Mouse (Mus musculus): ENCODE measurements around the gene Apba3. TPM values are rescaled to one million over a fixed set of nuclear protein-coding genes. Genes with fewer than 3 reads are reported as not detected.

Gene Apba3
- total and polyA plus RNA-seq, 3 experiments, result 68.9 to 73.2 TPM; not detected in 1

- peaks cover 45% of the 10 kb centered on the region for H3K79me2 ChIP-seq (ENCODE audit: control insufficient read depth, insufficient read depth, low read length, poor library complexity)
- no peak overlapping the region for H3K9ac ChIP-seq (ENCODE audit: control insufficient read depth, low read depth, low read length, poor library complexity, severe bottlenecking)
- H3K36me3 ChIP-seq (ENCODE audit: control insufficient read depth in 1 of 2, insufficient read depth in 2 of 2, low read length in 2 of 2), result no peaks in the 10 kb centered on the region
- peaks cover 0 to 3% of the 10 kb centered on the region in 2 experiments; a peak in 1 of 4 replicates for H3K4me1 ChIP-seq (ENCODE audit: control insufficient read depth in 1 of 2, insufficient read depth in 2 of 2, low read length in 2 of 2)
- no peaks in the 10 kb centered on the region for H3K27me3 ChIP-seq (ENCODE audit: control insufficient read depth in 1 of 2, insufficient read depth in 2 of 2, low read length in 2 of 2)
- no peak for DNase-seq (ENCODE audit: low read depth, low spot score)
- H3K27ac ChIP-seq (ENCODE audit: control insufficient read depth, low read depth, low read length), result no peak overlapping the region
- H3K4me3 ChIP-seq (ENCODE audit: control insufficient read depth in 1 of 2, insufficient read depth in 1 of 2, low read depth in 2 of 2, low read length in 2 of 2), result no peak overlapping the region
- no peak for TF ChIP-seq NELFE (IDR thresholded peaks at IDR 0.05; ENCODE audit: low read depth, low read length)
- TF ChIP-seq TBP (IDR thresholded peaks at IDR 0.05; ENCODE audit: low read depth, low read length), result no peak
- no peak for TF ChIP-seq POLR2AphosphoS2 (IDR thresholded peaks at IDR 0.05; ENCODE audit: low read length)
- no peak for TF ChIP-seq ZKSCAN1 (IDR thresholded peaks at IDR 0.05; ENCODE audit: low read depth, low read length)
- TF ChIP-seq MAZ (IDR thresholded peaks at IDR 0.05; ENCODE audit: low read depth, low read length), result no peak
- no peak for TF ChIP-seq TAL1 (IDR thresholded peaks at IDR 0.05; ENCODE audit: low read length)
- no peaks in the 10 kb centered on the region for H3K9me3 ChIP-seq (replicated peaks; ENCODE audit: insufficient read depth, low read length)
Measured at GRCm38 (mm10) chr10:81301321-81301720, 34.6 kb downstream of the Apba3 start.

- TF ChIP-seq KAT2A (conservative IDR thresholded peaks at IDR 0.05; ENCODE audit: low read depth, low read length) (no peak), NRF1 (IDR thresholded peaks at IDR 0.05; ENCODE audit: insufficient read depth, low read depth, low read length, poor library complexity, severe bottlenecking) (no peak), SIN3A (IDR thresholded peaks at IDR 0.05; ENCODE audit: low read length) (no peak), USF2 (IDR thresholded peaks at IDR 0.05; ENCODE audit: borderline replicate concordance in 1 of 2, insufficient read depth in 1 of 2, low read depth in 1 of 2, low read length in 2 of 2) (no peak), GATA1 (IDR thresholded peaks at IDR 0.05; ENCODE audit: low read depth, low read length) (no peak), ZMIZ1 (IDR thresholded peaks at IDR 0.05; ENCODE audit: low read depth, low read length) (no peak), MXI1 (IDR thresholded peaks at IDR 0.05; ENCODE audit: low read depth, low read length) (no peak), POLR2AphosphoS5 (IDR thresholded peaks at IDR 0.05; ENCODE audit: borderline replicate concordance, low read depth, low read length) (no peak), RAD21 (IDR thresholded peaks at IDR 0.05; ENCODE audit: low read depth, low read length) (no peak), GABPA (IDR thresholded peaks at IDR 0.05; ENCODE audit: low read depth, low read length) (no peak)
- Histone ChIP-seq H3K27me3 (ENCODE audit: control insufficient read depth in 1 of 2, insufficient read depth in 2 of 2, low read length in 2 of 2) (no peaks in the 10 kb centered on the region), H3K79me2 (ENCODE audit: control insufficient read depth, insufficient read depth, low read length, poor library complexity) (peaks cover 37% of the 10 kb centered on the region), H3K36me3 (ENCODE audit: control insufficient read depth in 1 of 2, insufficient read depth in 2 of 2, low read length in 2 of 2) (no peaks in the 10 kb centered on the region; a peak in 1 of 4 replicates), H3K4me3 (ENCODE audit: control insufficient read depth in 1 of 2, insufficient read depth in 1 of 2, low read depth in 2 of 2, low read length in 2 of 2) (no peak overlapping the region), H3K9me3 (replicated peaks; ENCODE audit: insufficient read depth, low read length) (no peaks in the 10 kb centered on the region), H3K4me1 (ENCODE audit: control insufficient read depth in 1 of 2, insufficient read depth in 2 of 2, low read length in 2 of 2) (peaks cover 0 to 3% of the 10 kb centered on the region in 2 experiments; a peak in 1 of 4 replicates), H3K9ac (ENCODE audit: control insufficient read depth, low read depth, low read length, poor library complexity, severe bottlenecking) (no peak overlapping the region), H3K27ac (ENCODE audit: control insufficient read depth, low read depth, low read length) (no peak overlapping the region)
- no peak for DNase-seq (ENCODE audit: low read depth, low spot score)
Measured at GRCm38 (mm10) chr10:81302288-81302687, 35.5 kb downstream of the Apba3 start.
